Mouse (Mus musculus) bone marrow, adult 2 months (tissue): ENCODE results near the gene Col5a1. TPM values are rescaled to one million over a fixed set of nuclear protein-coding genes. Genes with fewer than 3 reads are reported as not detected.
A peak's percentile ranks its signal among the peaks of the same experiment; 100 is the strongest.

ENCODE experiments used
- H3K27ac ChIP-seq: fragments of 200-500 bp; 2 replicates; pipeline ENCODE4 v1.5.1; 2012; ENCODE audit warnings: low read depth, mild to moderate bottlenecking, control low read depth, inconsistent platforms, low read length; ENCODE audit not compliant: control insufficient read depth, poor library complexity, insufficient read depth
- H3K4me1 ChIP-seq: fragments of 200-500 bp; 2 replicates; pipeline ENCODE4 v1.6.1; 2011; ENCODE audit warnings: low read length; ENCODE audit not compliant: control insufficient read depth, insufficient read depth
- H3K4me3 ChIP-seq: fragments of 200-500 bp; replicated peaks from 2 replicates; pipeline ENCODE3; 2011; ENCODE audit warnings: mild to moderate bottlenecking, low read depth, low read length, control low read depth; ENCODE audit not compliant: control insufficient read depth
- CTCF ChIP-seq: fragments of 200-500 bp; IDR thresholded peaks from 2 replicates; pipeline ENCODE4 v1.5.1; 2011; ENCODE audit warnings: low read length, control low read depth; ENCODE audit not compliant: control insufficient read depth, insufficient read depth
- POLR2A ChIP-seq: fragments of 200-500 bp; IDR thresholded peaks from 2 replicates; pipeline ENCODE4 v1.6.1; 2011; ENCODE audit warnings: low read depth, mild to moderate bottlenecking, control low read depth, low read length, borderline replicate concordance; ENCODE audit not compliant: control insufficient read depth
- WGBS: fragments of 180-500 bp; shearing (Covaris S2); methylation state at CpG from one replicate; pipeline ENCODE4 v1.1.7; 2018; 5-methylcytosine and 5-hydroxymethylcytosine counted together
- polyA plus RNA-seq: library from polyadenylated mRNA; stranded (reverse); fragments of >200 nt; gene quantifications from 2 replicates; pipeline ENCODE4 v1.2.4, GENCODE M21; 2011; ENCODE audit warnings: low replicate concordance; ENCODE audit not compliant: missing spikeins, insufficient read depth, insufficient read length

Gene Col5a1
- polyA plus RNA-seq, 1 experiment = 7.3 TPM

DNA sequence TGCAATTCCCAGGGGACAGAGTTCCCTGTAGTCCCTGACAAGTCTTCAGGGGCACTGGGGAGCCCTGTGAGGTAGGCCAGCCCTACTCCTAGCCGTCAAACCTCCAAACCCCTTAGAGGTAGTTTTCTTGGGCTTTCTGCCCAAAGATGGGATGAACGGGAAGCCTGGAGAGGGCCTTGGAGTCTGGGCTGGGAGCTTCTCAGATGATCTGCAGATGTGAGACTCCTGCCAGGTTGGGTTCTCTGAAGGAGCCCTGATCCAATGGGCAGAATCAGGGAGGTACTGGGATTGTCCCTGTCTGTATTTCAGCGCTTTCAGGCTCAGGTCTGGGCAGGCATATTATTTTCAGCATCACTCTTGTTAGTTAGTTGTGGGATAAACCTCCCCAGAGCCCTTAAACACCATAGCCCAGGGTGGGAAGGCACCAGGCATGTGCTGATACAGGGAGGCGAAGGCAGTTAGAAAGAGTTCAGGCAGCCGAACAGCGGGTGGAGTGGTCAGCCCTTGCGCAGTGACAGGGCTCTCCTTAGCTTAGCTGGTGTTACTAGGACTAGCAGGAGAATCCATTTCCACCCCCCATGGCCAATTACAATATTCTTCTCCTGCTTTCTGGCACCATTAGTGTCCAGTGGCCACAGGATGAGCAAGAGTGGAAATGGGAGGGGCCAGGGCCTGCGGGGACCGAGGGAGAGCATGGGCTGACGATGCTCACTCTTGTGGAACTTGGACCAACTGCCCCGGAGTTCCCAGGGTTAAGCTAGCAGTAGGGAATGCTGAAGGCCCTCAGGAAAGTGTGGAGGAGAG is 1.4 kb downstream of the Col5a1 start:
- TF ChIP-seq CTCF = no peak
- no peak overlapping the region for H3K4me3 ChIP-seq
- WGBS = 31% methylated on average over 11 of the region's 11 CpGs

DNA sequence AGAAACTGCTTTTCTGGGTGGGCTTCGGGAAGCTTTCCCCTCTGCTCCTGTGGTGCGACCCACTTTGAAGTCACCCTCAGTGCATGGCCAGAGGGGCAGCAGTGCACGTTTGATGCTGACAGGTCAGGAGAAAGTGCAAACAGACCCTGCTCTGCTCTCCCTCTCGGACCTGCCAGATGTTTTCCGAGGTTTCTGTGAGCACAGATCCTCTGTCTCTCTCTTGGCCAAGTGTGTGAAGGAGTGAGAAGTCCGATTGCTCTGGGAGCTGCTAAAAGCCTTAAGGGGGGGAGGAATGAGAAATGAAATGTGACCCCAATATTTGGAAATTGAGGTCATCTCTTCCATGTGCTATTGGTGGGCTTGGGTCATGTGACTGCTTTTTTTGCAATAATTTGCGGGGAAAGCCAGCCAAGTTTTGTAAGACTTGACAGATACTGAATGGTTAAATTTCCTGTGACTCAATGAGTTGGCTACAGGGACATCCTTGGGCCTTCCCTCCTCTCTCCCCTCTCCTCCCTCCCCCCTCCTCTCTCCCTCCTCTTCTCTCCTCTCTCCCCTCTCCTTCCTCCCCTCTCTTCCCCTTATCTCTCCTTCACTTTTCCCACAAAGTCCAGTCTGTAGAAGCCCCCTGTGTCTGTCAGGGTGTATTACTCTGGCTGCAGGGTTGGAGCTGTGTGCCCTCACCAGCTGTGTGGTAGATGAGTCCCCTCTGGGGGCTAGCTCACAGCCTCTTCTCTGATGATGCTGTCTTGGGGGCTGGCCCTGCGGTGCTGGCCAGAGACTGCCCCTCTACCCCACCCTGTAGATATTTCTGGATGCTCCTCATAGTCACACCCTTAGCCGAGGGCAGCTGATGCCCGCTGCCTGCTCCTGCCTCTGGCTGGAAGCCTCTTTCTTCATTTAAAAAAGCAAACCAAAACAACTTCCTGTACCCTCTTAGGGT is 2.6 kb downstream of the Col5a1 start:
- 15% methylated on average over 10 of the region's 10 CpGs for WGBS
- H3K4me3 ChIP-seq = no peak overlapping the region
- peak overlapping the region; percentile 12; the same call in 1 of the 2 replicates for H3K27ac ChIP-seq
- TF ChIP-seq POLR2A (no peak), CTCF (no peak)
- peaks cover 2% of the 10 kb centered on the region; the same call in 1 of the 2 replicates for H3K4me1 ChIP-seq

More for the DNA sequence above, 1.4 kb downstream of the Col5a1 start:
- H3K4me1 ChIP-seq = peaks cover 2% of the 10 kb centered on the region; the same call in 1 of the 2 replicates
- no peak overlapping the region for H3K27ac ChIP-seq

GRCm38 (mm10) chr2:27891922-27892541 is 5.8 kb downstream of the Col5a1 start:
- TF ChIP-seq POLR2A = no peak
- TF ChIP-seq CTCF = no peak
- peaks cover 3% of the 10 kb centered on the region; the same call in 1 of the 2 replicates for H3K4me1 ChIP-seq
- 81% methylated on average over 7 of the region's 7 CpGs for WGBS
- no peak overlapping the region for H3K4me3 ChIP-seq
- H3K27ac ChIP-seq = no peak overlapping the region

GRCm38 (mm10) chr2:27893015-27893414 is 6.8 kb downstream of the Col5a1 start:
- H3K4me3 ChIP-seq = no peak overlapping the region
- no peak for TF ChIP-seq CTCF
- TF ChIP-seq POLR2A = no peak
- H3K27ac ChIP-seq = no peak overlapping the region
- WGBS = 84% methylated on average over 12 of the region's 12 CpGs
- H3K4me1 ChIP-seq = peaks cover 1% of the 10 kb centered on the region; the same call in 1 of the 2 replicates

DNA sequence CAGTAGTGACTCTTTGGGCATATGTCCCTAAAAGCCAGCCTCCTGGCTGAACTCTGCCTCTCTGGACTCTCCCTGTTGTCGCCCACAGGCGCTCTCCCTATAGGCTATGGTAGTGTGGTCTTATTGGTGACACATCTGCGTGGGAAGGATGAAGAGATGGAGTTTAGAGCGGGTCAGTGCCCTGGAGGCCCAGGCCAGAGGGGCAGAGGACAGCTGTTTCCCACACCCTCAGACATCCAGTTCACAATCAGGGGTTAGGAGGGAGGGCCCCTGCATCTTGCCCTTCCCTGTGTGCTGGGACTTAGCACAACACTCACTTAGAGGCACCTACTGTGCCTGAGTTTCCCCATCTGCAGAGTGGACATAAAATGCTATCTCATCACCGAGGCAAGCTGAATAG is 8.8 kb downstream of the Col5a1 start:
- WGBS = 64% methylated on average over 5 of the region's 5 CpGs
- peaks cover 1% of the 10 kb centered on the region; the same call in 1 of the 2 replicates for H3K4me1 ChIP-seq
- H3K27ac ChIP-seq = 0 out of 2 replicates have a peak overlapping the region, but pooled peaks have one; percentile 2
- TF ChIP-seq POLR2A (no peak), CTCF (no peak)
- no peak overlapping the region for H3K4me3 ChIP-seq

DNA sequence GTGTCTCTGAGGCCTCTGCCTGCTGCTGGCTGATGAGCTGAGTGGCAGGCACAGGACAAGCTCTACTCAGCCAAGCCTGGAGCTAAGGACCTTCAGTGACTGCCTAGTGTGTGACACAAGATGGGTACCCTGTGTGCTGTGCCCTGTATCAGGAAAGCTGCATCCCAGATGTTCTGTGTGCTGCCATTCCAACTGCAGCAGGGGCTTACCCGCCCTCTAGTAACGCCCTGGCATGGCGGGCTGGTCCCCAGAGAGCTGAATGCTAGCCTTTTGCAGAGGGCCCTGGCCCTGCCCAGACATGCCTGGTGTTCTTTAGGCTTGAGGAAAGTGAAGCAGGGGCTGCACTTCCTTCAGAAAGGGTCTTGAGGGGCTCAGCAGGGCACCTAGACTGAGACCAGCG is 9.4 kb downstream of the Col5a1 start:
- TF ChIP-seq POLR2A = no peak
- TF ChIP-seq CTCF = no peak
- WGBS = 75% methylated on average over 4 of the region's 4 CpGs
- no peak overlapping the region for H3K27ac ChIP-seq
- peaks cover 1% of the 10 kb centered on the region; the same call in 1 of the 2 replicates for H3K4me1 ChIP-seq
- no peak overlapping the region for H3K4me3 ChIP-seq

DNA sequence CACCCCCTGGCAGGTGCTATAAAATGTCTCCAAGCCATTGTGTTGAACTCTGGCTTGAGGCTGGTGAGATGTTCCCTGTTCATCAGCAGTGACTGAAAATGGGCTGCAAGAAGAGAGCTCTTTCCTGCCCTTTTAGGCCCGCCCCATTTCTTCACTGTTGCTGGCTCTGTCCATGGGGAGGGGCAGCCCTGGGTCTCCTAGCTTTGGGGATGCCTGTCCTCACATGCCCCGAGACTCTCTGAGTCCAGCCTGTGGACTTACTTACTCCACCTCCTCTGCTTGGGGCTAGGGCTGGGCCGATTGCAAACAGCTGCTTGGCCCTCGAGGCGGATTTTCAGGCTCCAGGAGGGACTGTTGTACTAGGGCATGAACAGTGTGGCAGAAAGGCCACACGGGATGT is 10.9 kb downstream of the Col5a1 start:
- H3K4me1 ChIP-seq = peaks cover 1% of the 10 kb centered on the region; the same call in 1 of the 2 replicates
- TF ChIP-seq POLR2A = no peak
- no peak for TF ChIP-seq CTCF
- H3K27ac ChIP-seq = no peak overlapping the region
- WGBS = 63% methylated on average over 6 of the region's 6 CpGs
- no peak overlapping the region for H3K4me3 ChIP-seq
